In genomic region chr7:97351792-97352513, GRCm38 (mm10) we compare ENCODE assay signal across 21 mouse cellular contexts. TPM values are rescaled to one million over a fixed set of nuclear protein-coding genes. Genes with fewer than 3 reads are reported as not detected.
DNase-seq lines count a peak whose midpoint lies in the region; ATAC-seq and TF ChIP-seq lines count a peak whose summit lies in the region.
"Had no signal": no experiment of that assay in that cellular context is flagged by ENCODE, and none has a peak within 500 bp of the region (broad histone marks: within the 10 kb centered on the region; RNA-seq: fewer than 3 reads in every experiment).

No protein-coding gene starts in this region.

- H3K36me3 ChIP-seq in forebrain, postnatal 0 days (ENCODE audit: insufficient read depth): no peaks in the 10 kb centered on the region
- no peaks in the 10 kb centered on the region for H3K36me3 ChIP-seq in forebrain, embryonic 15.5 days
- H3K36me3 ChIP-seq: intestine, embryonic 15.5 days had no signal

- peak; percentile 23; the same call in 1 of the 2 replicates for ATAC-seq in forebrain, postnatal 0 days
- ATAC-seq in forebrain, embryonic 15.5 days (replicated peaks): no peak
- ATAC-seq: activated CD4-positive, CD25-positive, alpha-beta regulatory T cell, adult 4 months; forebrain, embryonic 13.5 days; intestine, embryonic 15.5 days; Patski had no signal

- no peak for TF ChIP-seq CTCF in forebrain, postnatal 0 days (IDR thresholded peaks at IDR 0.05; ENCODE audit: low read depth)
- TF ChIP-seq CTCF in layer of hippocampus, adult 2 months (conservative IDR thresholded peaks at IDR 0.05): no peak

- H3K4me1 ChIP-seq in forebrain, postnatal 0 days (ENCODE audit: insufficient read depth): no peaks in the 10 kb centered on the region
- H3K4me1 ChIP-seq in forebrain, embryonic 15.5 days: no peaks in the 10 kb centered on the region
- H3K4me1 ChIP-seq: embryonic facial prominence, embryonic 13.5 days had no signal

- no peak overlapping the region for H3K9ac ChIP-seq in forebrain, postnatal 0 days
- no peak overlapping the region for H3K9ac ChIP-seq in forebrain, embryonic 15.5 days (replicated peaks)
- H3K9ac ChIP-seq: embryonic facial prominence, embryonic 13.5 days; forebrain, embryonic 13.5 days; heart, embryonic 12.5 days; hindbrain, embryonic 14.5 days; intestine, embryonic 15.5 days had no signal

- H3K4me3 ChIP-seq in forebrain, postnatal 0 days (ENCODE audit: low read depth, low read length): no peak overlapping the region
- H3K4me3 ChIP-seq in forebrain, embryonic 15.5 days: no peak overlapping the region
- H3K4me3 ChIP-seq in layer of hippocampus, adult 2 months: no peak overlapping the region
- H3K4me3 ChIP-seq: embryonic facial prominence, embryonic 13.5 days; forebrain, embryonic 13.5 days; gastrocnemius, adult 2 months; heart, embryonic 12.5 days; hindbrain, embryonic 10.5 days; intestine, embryonic 15.5 days had no signal

- peak; percentile 7 for DNase-seq in cerebellum, adult 11-12 months
- DNase-seq in cerebellum, postnatal 4 days (ENCODE audit: low spot score in 2 of 2): no peak
- no peak for DNase-seq in forebrain, postnatal 0 days
- no peak for DNase-seq in layer of hippocampus, adult 2 months (ENCODE audit: low spot score in 2 of 2)
- no peak for DNase-seq in layer of hippocampus, adult 18-20 months (ENCODE audit: low spot score in 2 of 2)
- DNase-seq in adipocyte (ENCODE audit: low spot score): peak; percentile 85
- DNase-seq: adrenal gland, adult 2 months; cerebellum, adult 8-10 months; gastrocnemius, adult 2 months; gastrocnemius, postnatal 25 days; kidney, adult 18-20 months had no signal

- H3K27me3 ChIP-seq in forebrain, postnatal 0 days (ENCODE audit: insufficient read depth, low read length): no peaks in the 10 kb centered on the region
- H3K27me3 ChIP-seq in forebrain, embryonic 15.5 days: no peaks in the 10 kb centered on the region
- H3K27me3 ChIP-seq: embryonic facial prominence, embryonic 13.5 days; forebrain, embryonic 13.5 days; heart, embryonic 12.5 days; intestine, embryonic 15.5 days; Patski had no signal

- 79% methylated on average over 11 of the region's 11 CpGs for WGBS in forebrain, postnatal 0 days
- 82% methylated on average over 11 of the region's 11 CpGs for WGBS in forebrain, embryonic 15.5 days

- no peak overlapping the region for H3K4me2 ChIP-seq in forebrain, postnatal 0 days (ENCODE audit: low read depth)
- H3K4me2 ChIP-seq in forebrain, embryonic 15.5 days (replicated peaks): no peak overlapping the region
- H3K4me2 ChIP-seq: embryonic facial prominence, embryonic 13.5 days; forebrain, embryonic 13.5 days; heart, embryonic 12.5 days; hindbrain, embryonic 14.5 days; intestine, embryonic 15.5 days had no signal

- no peak overlapping the region for H3K27ac ChIP-seq in forebrain, postnatal 0 days (ENCODE audit: low read depth, low read length)
- H3K27ac ChIP-seq in forebrain, embryonic 15.5 days (replicated peaks): no peak overlapping the region
- peak overlapping the region; percentile 67; the same call in 1 of the 2 replicates for H3K27ac ChIP-seq in layer of hippocampus, adult 2 months
- H3K27ac ChIP-seq: embryonic facial prominence, embryonic 13.5 days; forebrain, embryonic 13.5 days; gastrocnemius, adult 2 months; hindbrain, embryonic 10.5 days; hindbrain, embryonic 14.5 days; intestine, embryonic 15.5 days had no signal

- H3K9me3 ChIP-seq in forebrain, postnatal 0 days (ENCODE audit: low read length): no peaks in the 10 kb centered on the region
- no peaks in the 10 kb centered on the region for H3K9me3 ChIP-seq in forebrain, embryonic 15.5 days
- H3K9me3 ChIP-seq: embryonic facial prominence, embryonic 13.5 days; forebrain, embryonic 13.5 days; heart, embryonic 12.5 days; hindbrain, embryonic 10.5 days; intestine, embryonic 15.5 days had no signal

RNA-seq across cellular contexts. Expression of gene Alg8, which starts 19.5 kb away (rescaled TPM):
- total RNA-seq in forebrain, postnatal 0 days (2014; rRNA removed): 3.5 and 7.5 TPM in 2 replicates
- 8.6 and 10.6 TPM in 2 replicates for polyA plus RNA-seq in forebrain, postnatal 0 days (2015; fragmentation: Nextera tagmentation; extraction: Ambion mirVana)
- polyA plus RNA-seq in forebrain, embryonic 15.5 days (2015; fragmentation: Nextera tagmentation; extraction: Ambion mirVana): 18.9 and 19.0 TPM in 2 replicates
- total RNA-seq in layer of hippocampus, adult 2 months (2021): 10 to 100 TPM; 10.1 to 10.2 TPM
- 10 to 100 TPM; 10.6 to 10.8 TPM for total RNA-seq in layer of hippocampus, adult 18-20 months (2021)

RNA-seq across cellular contexts. Expression of gene Kctd21, which starts 19.8 kb away (rescaled TPM):
- 3.9 and 4.9 TPM in 2 replicates for total RNA-seq in forebrain, postnatal 0 days (2014; rRNA removed)
- polyA plus RNA-seq in forebrain, postnatal 0 days (2015; fragmentation: Nextera tagmentation; extraction: Ambion mirVana): 2.4 and 3.1 TPM in 2 replicates
- 6.6 and 7.1 TPM in 2 replicates for polyA plus RNA-seq in forebrain, embryonic 15.5 days (2015; fragmentation: Nextera tagmentation; extraction: Ambion mirVana)
- total RNA-seq in layer of hippocampus, adult 2 months (2021): 10 to 100 TPM; 13.2 to 14.5 TPM
- total RNA-seq in layer of hippocampus, adult 18-20 months (2021): 10 to 100 TPM; 15.0 to 16.0 TPM

RNA-seq across cellular contexts. Expression of gene Usp35, which starts 20.1 kb away (rescaled TPM):
- 14.8 and 15.0 TPM in 2 replicates for total RNA-seq in forebrain, postnatal 0 days (2014; rRNA removed)
- polyA plus RNA-seq in forebrain, postnatal 0 days (2015; fragmentation: Nextera tagmentation; extraction: Ambion mirVana): 2.6 and 3.8 TPM in 2 replicates
- polyA plus RNA-seq in forebrain, embryonic 15.5 days (2015; fragmentation: Nextera tagmentation; extraction: Ambion mirVana): 4.4 and 5.8 TPM in 2 replicates
- 10 to 100 TPM; 14.3 to 14.6 TPM for total RNA-seq in layer of hippocampus, adult 2 months (2021)
- 10 to 100 TPM; 14.7 to 16.2 TPM for total RNA-seq in layer of hippocampus, adult 18-20 months (2021)
- total RNA-seq: granulocyte monocyte progenitor cell, adult 5-6 weeks had no signal

RNA-seq across cellular contexts. Expression of gene Ndufc2, which starts 47.9 kb away (rescaled TPM):
- total RNA-seq in forebrain, postnatal 0 days (2014; rRNA removed): 384 and 445 TPM in 2 replicates
- 631 and 789 TPM in 2 replicates for polyA plus RNA-seq in forebrain, postnatal 0 days (2015; fragmentation: Nextera tagmentation; extraction: Ambion mirVana)
- 460 and 479 TPM in 2 replicates for polyA plus RNA-seq in forebrain, embryonic 15.5 days (2015; fragmentation: Nextera tagmentation; extraction: Ambion mirVana)
- 100 to 1,000 TPM; 206 to 221 TPM for total RNA-seq in layer of hippocampus, adult 2 months (2021)
- 100 to 1,000 TPM; 221 to 224 TPM for total RNA-seq in layer of hippocampus, adult 18-20 months (2021)

Comparison
In these comparisons a context has a peak if more than half of its experiments do, and no peak if none do; other contexts are left out.
1. DNase-seq: peak in cerebellum, adult 11-12 months (single experiment) and adipocyte (single experiment); none in cerebellum, postnatal 4 days (0 of 2), forebrain, postnatal 0 days (single experiment), layer of hippocampus, adult 2 months (0 of 2) and layer of hippocampus, adult 18-20 months (0 of 2).